Comparison of ENCODE assay signal across 8 mouse cellular contexts in the genomic region with DNA sequence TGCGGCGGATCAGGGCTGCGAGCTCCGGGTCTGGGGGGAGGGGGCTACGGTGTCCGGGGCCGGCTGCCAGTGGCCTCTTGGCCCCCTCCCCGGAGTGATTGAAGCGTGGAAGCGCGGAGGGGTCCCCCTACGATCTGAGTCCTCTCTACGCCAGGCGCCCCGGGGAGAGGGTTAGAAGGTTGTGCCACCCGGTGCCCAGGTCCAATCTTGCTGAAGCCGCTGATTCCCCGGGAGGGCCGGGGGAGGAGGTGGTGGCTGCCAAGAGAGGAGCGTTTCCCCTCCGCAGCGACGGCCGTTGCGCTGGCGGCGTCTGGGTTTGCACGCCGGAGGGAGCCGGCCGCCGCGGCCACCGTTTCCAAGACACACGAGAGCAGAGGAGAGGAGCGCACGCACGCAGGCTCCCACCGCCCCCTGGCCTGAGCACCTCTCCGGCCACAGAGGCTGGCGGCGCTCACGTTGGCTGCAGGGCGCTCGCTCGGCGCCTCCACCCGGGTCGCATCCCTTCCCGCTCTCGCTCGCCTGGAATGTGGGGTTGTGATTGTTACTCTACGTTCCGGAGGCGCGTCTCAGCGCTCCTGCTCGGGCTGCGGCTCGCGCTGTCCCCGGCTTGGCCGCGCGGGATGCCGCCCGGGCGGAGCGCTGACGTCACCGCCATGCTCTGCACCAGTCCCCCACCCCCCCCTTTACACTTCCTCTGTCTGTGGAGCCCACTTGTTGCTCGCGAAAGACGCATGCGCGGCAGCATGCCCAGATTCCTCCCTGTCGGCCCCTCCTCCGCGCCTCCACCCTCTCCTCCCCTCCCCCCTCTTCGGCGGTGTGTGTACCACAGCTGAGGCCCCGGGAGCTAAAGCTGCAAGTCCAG. TPM values are rescaled to one million over a fixed set of nuclear protein-coding genes. Genes with fewer than 3 reads are reported as not detected.
DNase-seq lines count a peak whose midpoint lies in the region; ATAC-seq and TF ChIP-seq lines count a peak whose summit lies in the region.

A gene (minus strand): TSS at position 602 of the 862 bp plus-strand sequence.

- WGBS in forebrain, embryonic 12.5 days = under 1% methylated on average over 82 of the region's 82 CpGs
- WGBS in heart, embryonic 16.5 days = 0% methylated on average over 81 of the region's 82 CpGs
- under 1% methylated on average over 82 of the region's 82 CpGs for WGBS in liver, embryonic 15.5 days (ENCODE audit: insufficient replicate concordance)
- WGBS in neural tube, embryonic 13.5 days = under 1% methylated on average over 82 of the region's 82 CpGs

- peak within 1 kb of the TSS; percentile 94 for H3K9ac ChIP-seq in CH12.LX (ENCODE audit: insufficient read depth, low read depth)
- H3K9ac ChIP-seq in forebrain, embryonic 12.5 days = peak within 1 kb of the TSS; percentile 100
- peak within 1 kb of the TSS; percentile 100 for H3K9ac ChIP-seq in heart, embryonic 16.5 days (ENCODE audit: low read length)
- H3K9ac ChIP-seq in liver, embryonic 15.5 days = peak within 1 kb of the TSS; percentile 51
- peak within 1 kb of the TSS; percentile 100 for H3K9ac ChIP-seq in neural tube, embryonic 13.5 days

- in situ Hi-C loops in CH12.LX (cut with MboI; ENCODE audit: low pct_ligation_motif_present, low pct_unique_long_range_greater_than_20kb, low sequenced_read_pairs) = loop anchor here (5.0 kb wide), 1 partner anchor 52 kb away; no protein-coding TSS in a partner anchor

- dilution Hi-C loops in CH12.LX (cut with MboI; ENCODE audit: extremely low pct_ligation_motif_present, extremely low pct_unique_long_range_greater_than_20kb, low sequenced_read_pairs) = no loop called here

- no peak for TF ChIP-seq RAD21 in CH12.LX (IDR thresholded peaks at IDR 0.05; ENCODE audit: low read depth, low read length)

- H3K79me2 ChIP-seq in CH12.LX (replicated peaks; ENCODE audit: control insufficient read depth, extremely low read depth, insufficient read depth, poor library complexity, severe bottlenecking) = peaks cover 27% of the 10 kb centered on the region

- H3K36me3 ChIP-seq in CH12.LX (replicated peaks in 1 of 2; ENCODE audit: control insufficient read depth in 1 of 2, insufficient read depth in 1 of 2, low read length in 1 of 2) = peaks cover 11 to 17% of the 10 kb centered on the region in 2 experiments
- H3K36me3 ChIP-seq in forebrain, embryonic 12.5 days (replicated peaks) = peaks cover 3% of the 10 kb centered on the region; the same call in 1 of the 2 replicates
- H3K36me3 ChIP-seq in heart, embryonic 16.5 days (ENCODE audit: control insufficient read depth, insufficient read depth) = no peaks in the 10 kb centered on the region
- no peaks in the 10 kb centered on the region for H3K36me3 ChIP-seq in liver, embryonic 15.5 days (replicated peaks)
- H3K36me3 ChIP-seq in neural tube, embryonic 13.5 days = 0 out of 2 replicates have a peak, but pooled peaks cover 4% of the 10 kb centered on the region

- DNase-seq in CH12.LX (ENCODE audit: extremely low read depth) = peak; percentile 98
- DNase-seq in kidney, postnatal 25 days = peak; percentile 100
- DNase-seq in telencephalon, adult 2 months (ENCODE audit: low read depth, low spot score) = peak; percentile 96

- H3K4me2 ChIP-seq in CH12.LX (ENCODE audit: insufficient read depth, low read depth, poor library complexity, severe bottlenecking) = peak within 1 kb of the TSS; percentile 94
- peak within 1 kb of the TSS; percentile 97 for H3K4me2 ChIP-seq in forebrain, embryonic 12.5 days
- H3K4me2 ChIP-seq in heart, embryonic 16.5 days (ENCODE audit: low read depth, low read length) = peak within 1 kb of the TSS; percentile 83
- H3K4me2 ChIP-seq in liver, embryonic 15.5 days = peak within 1 kb of the TSS; percentile 70
- peak within 1 kb of the TSS; percentile 95 for H3K4me2 ChIP-seq in neural tube, embryonic 13.5 days

- peak; percentile 91 for TF ChIP-seq POLR2A in CH12.LX (IDR thresholded peaks at IDR 0.05; ENCODE audit: low read depth, low read length)

- no peak for TF ChIP-seq CTCF in CH12.LX (conservative IDR thresholded peaks at IDR 0.05 in 1 of 2, IDR thresholded peaks at IDR 0.05 in 1 of 2; ENCODE audit: low read depth in 2 of 2, low read length in 2 of 2)

- peak; percentile 90 for ATAC-seq in forebrain, embryonic 12.5 days (ENCODE audit: low FRiP score)
- peak; percentile 90 for ATAC-seq in heart, embryonic 16.5 days (replicated peaks; ENCODE audit: extremely low read depth, insufficient read depth, low FRiP score)
- peak; percentile 72 for ATAC-seq in liver, embryonic 15.5 days (ENCODE audit: insufficient read depth)
- ATAC-seq in neural tube, embryonic 13.5 days (ENCODE audit: low read depth) = peak; percentile 89

- TF ChIP-seq EP300 in CH12.LX (IDR thresholded peaks at IDR 0.05; ENCODE audit: low read length) = peak; percentile 27; the same call in 1 of the 2 replicates

- H3K4me3 ChIP-seq in CH12.LX (replicated peaks in 1 of 3; ENCODE audit: low read depth in 2 of 3, low read length in 2 of 3, poor library complexity in 1 of 3) = peak within 1 kb of the TSS; percentile 73 to 89 (median 88)
- H3K4me3 ChIP-seq in brown adipose tissue, adult 24 weeks (ENCODE audit: insufficient read depth, low read depth, low read length) = peak within 1 kb of the TSS; percentile 91
- peak within 1 kb of the TSS; percentile 93 for H3K4me3 ChIP-seq in forebrain, embryonic 12.5 days (replicated peaks)
- H3K4me3 ChIP-seq in heart, embryonic 16.5 days (ENCODE audit: low read length) = peak within 1 kb of the TSS; percentile 81
- peak within 1 kb of the TSS; percentile 60 for H3K4me3 ChIP-seq in liver, embryonic 15.5 days (replicated peaks)
- H3K4me3 ChIP-seq in neural tube, embryonic 13.5 days = peak within 1 kb of the TSS; percentile 98

- H3K27ac ChIP-seq in CH12.LX (ENCODE audit: insufficient read depth, low read depth) = peak within 1 kb of the TSS; percentile 89
- peak within 1 kb of the TSS; percentile 96 for H3K27ac ChIP-seq in brown adipose tissue, adult 24 weeks (replicated peaks; ENCODE audit: low read depth, low read length)
- peak within 1 kb of the TSS; percentile 100 for H3K27ac ChIP-seq in forebrain, embryonic 12.5 days
- H3K27ac ChIP-seq in heart, embryonic 16.5 days (ENCODE audit: low read length) = peak within 1 kb of the TSS; percentile 100
- peak within 1 kb of the TSS; percentile 83 for H3K27ac ChIP-seq in liver, embryonic 15.5 days (replicated peaks)
- peak within 1 kb of the TSS; percentile 100 for H3K27ac ChIP-seq in neural tube, embryonic 13.5 days (replicated peaks)

- no peaks in the 10 kb centered on the region for H3K27me3 ChIP-seq in CH12.LX (replicated peaks)
- H3K27me3 ChIP-seq in forebrain, embryonic 12.5 days = no peaks in the 10 kb centered on the region
- H3K27me3 ChIP-seq in heart, embryonic 16.5 days (ENCODE audit: control insufficient read depth, insufficient read depth, low read length) = no peaks in the 10 kb centered on the region
- peaks cover 96% of the 10 kb centered on the region for H3K27me3 ChIP-seq in liver, embryonic 15.5 days
- H3K27me3 ChIP-seq in neural tube, embryonic 13.5 days = no peaks in the 10 kb centered on the region

- H3K9me3 ChIP-seq in CH12.LX (replicated peaks; ENCODE audit: low read length) = peaks cover 5% of the 10 kb centered on the region
- no peaks in the 10 kb centered on the region for H3K9me3 ChIP-seq in forebrain, embryonic 12.5 days
- H3K9me3 ChIP-seq in heart, embryonic 16.5 days (replicated peaks; ENCODE audit: control insufficient read depth, low read length) = no peaks in the 10 kb centered on the region
- no peaks in the 10 kb centered on the region for H3K9me3 ChIP-seq in liver, embryonic 15.5 days (replicated peaks)
- no peaks in the 10 kb centered on the region for H3K9me3 ChIP-seq in neural tube, embryonic 13.5 days

- H3K4me1 ChIP-seq in CH12.LX (ENCODE audit: control insufficient read depth in 1 of 2, insufficient read depth in 2 of 2) = peaks cover 25 to 58% of the 10 kb centered on the region in 2 experiments
- peaks cover 20% of the 10 kb centered on the region for H3K4me1 ChIP-seq in brown adipose tissue, adult 24 weeks (ENCODE audit: control insufficient read depth, insufficient read depth, insufficient read length, low read length)
- peaks cover 69% of the 10 kb centered on the region for H3K4me1 ChIP-seq in forebrain, embryonic 12.5 days
- peaks cover 44% of the 10 kb centered on the region for H3K4me1 ChIP-seq in heart, embryonic 16.5 days (ENCODE audit: control insufficient read depth, insufficient read depth, low read length)
- H3K4me1 ChIP-seq in liver, embryonic 15.5 days (replicated peaks) = peaks cover 63% of the 10 kb centered on the region
- H3K4me1 ChIP-seq in neural tube, embryonic 13.5 days (replicated peaks) = peaks cover 65% of the 10 kb centered on the region

TF ChIP-seq in CH12.LX, 34 proteins besides CTCF, POLR2A, EP300 and RAD21 (continues in another document):
- TF ChIP-seq ZMIZ1 (IDR thresholded peaks at IDR 0.05; ENCODE audit: low read depth, low read length) (peak; percentile 70), ETS1 (conservative IDR thresholded peaks at IDR 0.05; ENCODE audit: low read depth, low read length) (peak; percentile 76), ZKSCAN1 (IDR thresholded peaks at IDR 0.05; ENCODE audit: borderline replicate concordance, low read depth, low read length) (no peak), IRF4 (IDR thresholded peaks at IDR 0.05; ENCODE audit: low read depth, low read length) (peak; percentile 64), NELFE (IDR thresholded peaks at IDR 0.05; ENCODE audit: low read depth, low read length) (peak; percentile 84), JUN (IDR thresholded peaks at IDR 0.05; ENCODE audit: insufficient read depth, low read depth, low read length) (peak; percentile 49; the same call in 1 of the 2 replicates), TBP (conservative IDR thresholded peaks at IDR 0.05; ENCODE audit: low read depth, low read length) (0 out of 2 replicates have a peak, but pooled peaks have one; percentile 58), TCF12 (IDR thresholded peaks at IDR 0.05; ENCODE audit: low read depth, low read length) (peak; percentile 86), BHLHE40 (IDR thresholded peaks at IDR 0.05; ENCODE audit: low read depth, low read length) (peak; percentile 55; the same call in 1 of the 2 replicates), MAZ (IDR thresholded peaks at IDR 0.05; ENCODE audit: low read depth, low read length) (peak; percentile 100), MAX (IDR thresholded peaks at IDR 0.05; ENCODE audit: low read length) (peak; percentile 80)

RNA-seq across cellular contexts. Expression of the gene that starts here (rescaled TPM):
- total RNA-seq in CH12.LX (2012; rRNA removed) (19.6 and 21.4 TPM in 2 replicates), CH12.LX (2014; rRNA removed) (7.0 and 8.2 TPM in 2 replicates)
- 10.2 and 12.1 TPM in 2 replicates for polyA plus RNA-seq in CH12.LX (2012; ENCODE audit: insufficient read length, low read depth)
- 7.1 and 23.0 TPM in 2 replicates for polyA plus RNA-seq in brown adipose tissue, adult 24 weeks (2012; ENCODE audit: insufficient read depth, insufficient read length, missing spikeins)
- polyA plus RNA-seq in forebrain, embryonic 12.5 days (2016; fragmentation: Nextera tagmentation; extraction: Ambion mirVana) = 74.8 and 81.9 TPM in 2 replicates
- 25.4 and 32.4 TPM in 2 replicates for polyA plus RNA-seq in heart, embryonic 16.5 days (2015; fragmentation: Nextera tagmentation; extraction: Ambion mirVana)
- polyA plus RNA-seq in liver, embryonic 15.5 days (2015; fragmentation: Nextera tagmentation; extraction: Ambion mirVana) = 2.8 and 3.1 TPM in 2 replicates
- polyA plus RNA-seq in neural tube, embryonic 13.5 days (2015; fragmentation: Nextera tagmentation; extraction: Ambion mirVana) = 59.9 and 60.7 TPM in 2 replicates

Comparison
In these comparisons a context has a peak if more than half of its experiments do, and no peak if none do; other contexts are left out.
1. Peak in every context shown above with its lines: DNase-seq, ATAC-seq, H3K4me3 ChIP-seq and H3K27ac ChIP-seq.